Mouse (Mus musculus) hematopoietic stem cell, adult 5-6 weeks (primary cell): ENCODE measurements around the gene Cxcr5. TPM values are rescaled to one million over a fixed set of nuclear protein-coding genes. Genes with fewer than 3 reads are reported as not detected.

Experiments used
- ATAC-seq, 2 experiments: fragments of 125-278 bp in 1 of 2; replicated peaks in 1 of 2; 2 replicates each; pipeline ENCODE4 v1.8.0; 2016 to 2017; ENCODE audit warnings: inconsistent platforms in 2 of 2, mild to moderate bottlenecking in 2 of 2, moderate number of reproducible peaks in 2 of 2, low read depth in 1 of 2, moderate TSS enrichment in 1 of 2; ENCODE audit not compliant: low FRiP score in 2 of 2, poor library complexity in 2 of 2, severe bottlenecking in 2 of 2, insufficient read depth in 1 of 2, low TSS enrichment in 1 of 2
- total RNA-seq: library from RNA; stranded (forward); fragments of 172-1452, 232-1000 nt; gene quantifications from 2 replicates; pipeline ENCODE4 v1.2.3, GENCODE M21; 2017

Gene Cxcr5
- total RNA-seq, 1 experiment from 2014 or later, result 0.69 TPM

DNA sequence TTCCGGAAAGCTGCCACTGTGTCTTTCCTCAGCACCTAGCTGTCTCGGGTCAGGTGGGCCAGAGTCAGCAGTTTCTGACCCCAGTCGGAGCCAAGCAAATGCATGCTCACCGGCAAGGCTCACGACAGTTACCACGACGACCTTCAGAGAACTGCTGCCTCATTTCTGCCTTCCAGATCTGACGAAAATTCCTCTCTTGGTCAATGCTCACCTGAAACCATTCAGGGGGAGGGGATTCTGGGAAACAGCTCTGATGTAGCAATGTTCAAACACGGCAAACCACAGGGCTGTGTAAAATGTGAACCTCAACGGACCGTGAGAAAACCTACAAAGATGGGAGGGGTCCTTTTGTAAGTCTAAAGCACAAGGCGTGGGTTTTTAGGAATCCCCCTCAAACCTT lies 1.3 kb upstream of the Cxcr5 start:
- no peak for ATAC-seq

DNA sequence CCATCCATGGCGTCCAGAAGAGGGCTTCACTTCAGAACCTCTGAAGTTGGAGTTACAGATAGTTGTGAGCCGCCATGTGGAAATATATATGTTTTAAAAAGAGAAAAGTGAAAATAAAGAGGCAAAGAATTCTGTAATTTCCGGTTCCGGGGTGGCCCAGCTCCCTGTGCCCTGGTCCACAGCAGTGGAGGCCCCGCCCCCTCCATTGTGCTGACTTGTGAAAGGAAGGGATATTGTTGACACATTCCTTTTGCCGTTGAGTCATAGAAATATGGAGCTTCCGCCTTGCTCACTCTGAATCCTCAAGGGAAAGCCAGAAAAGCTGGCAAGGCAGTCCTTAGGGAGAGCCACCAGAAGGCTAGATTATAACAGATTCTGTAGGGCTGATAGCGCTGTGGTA lies 9.5 kb downstream of the Cxcr5 start:
- ATAC-seq, result no peak

DNA sequence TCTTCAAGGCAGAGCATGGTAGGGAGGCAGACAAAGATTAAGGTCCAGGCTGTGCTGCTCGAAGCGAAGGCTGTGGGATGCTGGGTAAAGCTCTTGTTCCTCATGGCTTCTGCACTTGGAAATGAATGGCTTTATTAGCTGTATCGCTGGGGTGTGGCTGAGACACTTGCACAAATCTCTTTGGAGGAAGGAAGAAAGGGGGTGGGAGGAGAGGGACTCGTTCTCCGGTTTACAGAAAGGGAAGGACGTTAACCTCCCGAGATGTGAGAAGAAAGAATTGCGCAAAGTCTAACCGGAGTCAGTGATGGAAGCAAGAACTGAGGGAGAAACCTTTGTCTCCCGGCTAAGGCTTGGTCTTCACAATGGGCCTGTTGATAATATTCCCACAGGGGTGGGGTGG lies 10.5 kb downstream of the Cxcr5 start:
- ATAC-seq, result peak; percentile 37 to 56; a peak in 2 of 4 replicates

GRCm38 (mm10) chr9:44548412-44549152 lies 13.1 kb downstream of the Cxcr5 start:
- ATAC-seq, result peak in 1 of 2 experiments; percentile 25; a peak in 1 of 4 replicates

GRCm38 (mm10) chr9:44544986-44545385 lies 16.7 kb downstream of the Cxcr5 start:
- ATAC-seq, result no peak

GRCm38 (mm10) chr9:44542364-44542763 lies 19.3 kb downstream of the Cxcr5 start:
- no peak for ATAC-seq

DNA sequence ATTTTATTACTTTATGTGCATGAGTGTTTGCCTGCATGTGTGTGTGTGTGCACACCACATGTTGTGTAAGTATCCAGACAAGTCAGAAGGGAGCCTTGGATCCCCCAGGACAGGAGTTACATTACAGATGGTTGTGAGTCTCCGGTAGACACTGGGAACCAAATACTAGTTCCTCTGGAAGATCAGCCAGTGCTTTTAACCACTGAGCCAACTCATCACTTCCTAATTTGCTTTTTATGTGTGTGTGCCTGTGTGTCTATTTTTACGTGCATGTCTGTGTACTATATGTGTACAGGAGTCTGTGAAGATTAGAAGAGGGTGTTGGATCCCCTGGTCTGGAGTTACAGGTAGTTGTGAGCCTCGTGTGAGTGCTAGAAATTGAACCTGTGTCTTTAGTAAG lies 21.0 kb downstream of the Cxcr5 start:
- ATAC-seq, result no peak

GRCm38 (mm10) chr9:44539816-44540421 lies 21.8 kb downstream of the Cxcr5 start:
- no peak for ATAC-seq

- ATAC-seq, result peak; percentile 87 to 88
These were observed 23.9 kb downstream of the Cxcr5 start for GRCm38 (mm10) chr9:44537625-44538301.

- ATAC-seq, result no peak
These were observed 28.6 kb downstream of the Cxcr5 start for GRCm38 (mm10) chr9:44532991-44533580.

DNA sequence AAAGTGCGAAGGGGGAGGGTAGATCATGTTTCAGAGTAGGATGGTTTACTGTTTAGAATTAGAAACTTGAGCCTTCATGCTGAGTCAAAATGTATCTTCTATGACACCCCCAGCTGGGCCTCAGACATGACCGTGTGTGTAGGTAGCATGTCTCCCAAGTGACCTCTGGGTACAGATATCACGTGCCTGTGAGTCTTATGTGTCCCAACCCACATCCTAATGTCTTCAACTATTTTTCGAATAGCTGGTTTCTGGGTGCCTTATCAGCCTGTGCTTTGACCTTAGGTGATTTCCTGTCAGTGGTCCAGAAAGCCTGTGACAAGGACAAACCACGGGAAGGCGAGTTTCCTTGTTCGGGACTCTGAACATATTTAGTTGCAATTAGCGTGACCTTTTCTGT lies 33.3 kb downstream of the Cxcr5 start:
- peak in 1 of 2 experiments; percentile 3; a peak in 1 of 4 replicates for ATAC-seq

- ATAC-seq, result peak in 1 of 2 experiments; percentile 33; a peak in 1 of 4 replicates
These were observed 35.2 kb downstream of the Cxcr5 start for GRCm38 (mm10) chr9:44526337-44527112.

GRCm38 (mm10) chr9:44525589-44525988 lies 36.1 kb downstream of the Cxcr5 start:
- no peak for ATAC-seq

- ATAC-seq, result no peak
These were observed 36.7 kb downstream of the Cxcr5 start for GRCm38 (mm10) chr9:44525001-44525400.

DNA sequence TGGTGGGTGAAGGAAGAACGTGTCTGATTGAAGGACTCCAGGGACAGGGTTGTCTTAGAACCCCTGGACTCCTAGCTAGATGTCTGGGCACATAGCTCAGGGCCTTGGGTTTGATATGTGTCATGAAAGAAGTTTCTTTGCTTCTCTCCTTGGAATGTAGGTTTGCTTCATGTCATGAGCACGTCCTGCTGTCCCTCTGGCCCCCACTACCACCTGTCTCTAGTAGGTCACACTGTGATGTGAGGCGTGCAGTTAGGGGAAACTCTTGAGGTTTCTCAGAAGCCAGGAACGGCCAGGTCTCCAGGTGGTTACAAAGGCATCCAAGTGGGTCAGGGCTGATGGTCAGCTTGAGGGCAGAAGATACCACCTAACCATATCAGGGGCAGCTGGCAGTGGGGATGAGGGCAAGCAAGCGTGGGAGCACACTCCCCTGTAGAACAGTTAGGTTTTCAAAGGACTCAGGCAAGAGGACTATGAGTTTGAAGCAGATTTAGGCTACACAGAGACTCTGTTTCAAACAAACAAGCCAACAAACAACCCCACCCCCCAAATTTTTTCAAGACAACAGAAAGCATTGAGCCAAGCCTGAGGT lies 37.3 kb downstream of the Cxcr5 start:
- no peak for ATAC-seq

GRCm38 (mm10) chr9:44523686-44524085 lies 38.0 kb downstream of the Cxcr5 start:
- no peak for ATAC-seq

GRCm38 (mm10) chr9:44521927-44522326 lies 39.8 kb downstream of the Cxcr5 start:
- peak; percentile 47 to 77; a peak in 3 of 4 replicates for ATAC-seq
